Mouse (Mus musculus): ENCODE data around the gene B4galt7.
"Not testable (repeated sequence)": the region's sequence is repeated elsewhere in the genome, so short reads cannot be mapped to it uniquely, and the experiment has no call there.

GRCm38 (mm10) chr13:55576872-55577271 lies 22.8 kb upstream of the B4galt7 start:
- not testable (repeated sequence) for TF ChIP-seq POLR2A (IDR thresholded peaks at IDR 0.05; ENCODE audit: low read depth, low read length); CTCF (conservative IDR thresholded peaks at IDR 0.05; ENCODE audit: insufficient read depth, insufficient read length, low read depth, low read length)

Data from kidney, adult 2 months (tissue).